Mouse (Mus musculus): ENCODE measurements around the gene Fbln1.

The Fbln1 gene

DNA sequence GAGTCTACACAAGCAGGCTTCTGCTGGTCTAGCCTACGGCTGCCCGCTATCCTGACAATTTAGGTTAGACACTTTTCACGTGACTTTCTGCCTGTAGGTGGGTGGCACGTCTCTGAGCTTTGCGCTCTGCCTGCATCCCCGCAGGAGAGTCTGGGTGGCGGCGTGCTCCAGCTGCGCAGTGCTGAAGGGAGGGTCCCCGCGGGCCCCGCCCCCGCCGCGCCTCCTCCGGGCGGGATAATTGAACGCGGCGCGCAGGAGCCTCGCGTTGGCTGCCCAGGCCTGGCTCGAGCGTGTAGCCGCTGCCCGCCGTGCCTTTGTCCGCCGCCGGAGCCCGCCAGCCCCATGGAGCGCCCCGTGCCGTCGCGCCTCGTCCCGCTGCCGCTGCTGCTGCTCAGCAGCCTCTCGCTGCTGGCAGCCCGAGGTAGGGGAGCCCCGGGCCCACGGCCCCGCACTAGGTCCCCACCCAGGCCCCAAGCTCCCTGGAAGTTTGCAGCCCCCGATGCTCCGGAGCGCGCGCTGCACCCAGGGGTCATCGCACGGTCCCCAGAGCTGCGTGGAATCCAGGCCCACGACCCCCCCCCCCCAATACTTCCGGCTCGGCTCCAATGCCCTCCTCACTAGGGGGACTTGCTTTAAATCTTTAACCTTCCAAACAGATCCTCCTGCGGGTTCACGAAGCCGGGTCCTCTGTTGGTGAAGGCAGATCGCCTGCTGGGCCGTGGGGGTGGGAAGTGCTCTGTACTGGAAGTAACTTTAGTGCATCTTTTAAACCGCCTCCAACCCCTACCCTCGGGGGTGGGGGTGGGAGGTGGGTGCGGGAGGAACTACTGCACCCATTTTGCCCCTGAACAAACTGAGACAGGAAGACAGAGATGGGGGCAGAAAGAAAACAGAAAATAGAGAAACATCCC is at the start of gene Fbln1:
Gene Fbln1 (plus strand): TSS at position 158 of the 911 bp plus-strand sequence.
- peak; percentile 77 for DNase-seq (ENCODE audit: low read depth, low spot score)

DNA sequence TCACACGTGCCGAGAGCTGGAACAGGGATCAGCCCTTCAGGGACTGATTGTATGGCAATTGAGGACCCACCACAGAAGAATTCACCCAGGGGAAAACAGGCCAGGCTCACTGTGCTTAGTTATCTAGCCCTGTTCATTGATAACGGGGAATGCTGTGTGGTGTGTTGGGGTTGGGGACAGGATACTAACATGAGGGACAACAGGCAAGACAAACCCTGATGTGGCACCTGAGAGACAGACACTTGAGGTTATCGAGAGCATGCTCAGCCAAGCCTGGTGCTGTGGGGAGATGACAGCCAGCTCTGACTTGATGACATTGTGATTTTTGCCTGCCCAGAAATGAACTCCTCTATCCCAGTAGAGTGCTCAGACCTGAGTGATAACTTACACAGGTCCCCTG is 49.6 kb upstream of the Fbln1 start:
- no peak for DNase-seq (ENCODE audit: low read depth, low spot score)

DNA sequence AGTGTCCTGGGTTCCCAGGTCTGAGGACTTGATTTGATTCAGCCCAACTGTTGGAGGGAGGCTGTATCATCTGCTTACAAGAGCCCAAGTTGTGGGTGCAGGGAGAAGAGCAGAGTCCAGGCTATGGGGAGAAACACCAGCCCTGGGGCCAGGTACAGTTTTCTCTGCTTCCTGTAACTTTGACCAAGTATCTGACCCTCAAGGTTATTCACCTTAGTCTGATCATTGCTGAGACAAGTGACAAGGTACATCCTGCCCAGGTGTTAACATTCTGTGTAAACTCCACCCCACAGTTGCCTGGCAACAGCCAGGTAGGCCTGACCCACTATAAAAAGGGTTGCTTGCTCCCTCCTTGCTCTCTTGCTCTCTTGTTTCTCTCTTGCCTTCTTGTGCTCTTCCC is 44.3 kb upstream of the Fbln1 start:
- DNase-seq (ENCODE audit: low read depth, low spot score), result no peak

DNA sequence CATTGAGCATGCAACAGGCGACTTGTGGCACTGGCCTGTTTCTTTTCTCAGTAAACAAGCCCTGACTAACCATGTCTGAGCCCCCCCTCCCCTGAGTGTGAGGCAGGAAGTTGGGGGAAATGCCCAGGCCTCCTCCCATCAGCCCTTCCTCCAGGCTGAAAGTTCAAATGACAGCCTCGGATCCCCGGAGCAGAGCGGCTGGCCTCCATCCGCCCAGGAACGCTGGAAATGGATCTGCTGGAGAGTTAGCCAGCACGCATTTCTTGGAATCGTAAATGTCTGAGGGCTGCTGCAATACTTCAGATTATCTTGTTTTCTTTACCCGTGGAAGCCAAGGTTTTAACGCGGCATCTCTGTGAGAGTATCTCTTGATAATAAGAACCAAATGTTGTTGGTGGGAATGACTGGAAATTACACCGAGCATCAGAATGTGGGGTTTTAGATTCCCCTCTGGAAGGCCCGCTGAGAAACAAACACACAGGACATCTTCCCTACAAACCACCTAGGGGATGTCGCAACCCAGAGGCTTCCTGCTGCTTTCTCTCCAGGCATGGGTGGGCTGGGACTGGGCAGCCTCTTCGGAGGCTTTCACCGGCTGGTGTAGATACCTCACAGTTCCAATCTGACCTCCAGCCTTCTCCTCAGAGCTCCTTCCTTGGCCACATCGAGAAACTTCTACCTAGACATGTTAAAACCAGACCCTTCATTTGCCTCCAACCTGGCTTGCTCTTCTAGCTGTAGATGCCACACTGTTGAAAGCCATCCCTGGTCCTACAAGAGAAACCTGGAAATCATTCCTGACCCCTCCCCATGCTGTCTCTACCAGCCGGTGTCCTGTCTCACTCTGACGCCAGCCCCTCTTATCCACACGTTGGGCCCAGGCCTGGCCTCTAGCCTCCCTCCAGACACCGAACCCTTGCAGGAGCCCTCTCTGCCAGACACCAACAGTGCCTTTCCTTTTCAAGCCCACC is 42.8 kb upstream of the Fbln1 start:
- no peak for DNase-seq (ENCODE audit: low read depth, low spot score)

DNA sequence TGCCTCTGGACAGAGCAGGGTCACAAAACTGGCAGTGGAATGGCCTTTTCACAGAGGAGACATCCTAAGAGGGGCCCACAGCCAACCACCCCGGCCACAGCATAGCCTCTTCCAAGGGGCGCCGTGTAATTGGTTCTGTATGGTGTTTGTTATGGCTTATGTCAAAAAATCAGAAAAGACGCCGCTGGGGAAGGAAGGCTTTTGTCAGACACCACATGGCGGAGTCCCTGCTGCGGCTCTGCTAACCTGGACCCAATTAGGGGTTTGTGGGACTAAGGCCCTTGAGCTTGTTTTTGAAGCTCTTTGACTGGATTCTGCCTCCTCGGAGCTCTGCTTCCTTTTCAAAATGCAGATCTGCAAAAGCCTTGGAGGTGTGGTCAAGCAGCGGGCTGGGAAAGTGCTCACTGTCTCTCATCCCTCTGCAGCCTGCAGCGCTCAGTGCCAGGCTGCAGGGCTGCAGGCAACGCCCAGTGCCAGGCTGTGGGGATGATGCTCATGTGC is 39.3 kb upstream of the Fbln1 start:
- no peak for DNase-seq (ENCODE audit: low read depth, low spot score)

DNA sequence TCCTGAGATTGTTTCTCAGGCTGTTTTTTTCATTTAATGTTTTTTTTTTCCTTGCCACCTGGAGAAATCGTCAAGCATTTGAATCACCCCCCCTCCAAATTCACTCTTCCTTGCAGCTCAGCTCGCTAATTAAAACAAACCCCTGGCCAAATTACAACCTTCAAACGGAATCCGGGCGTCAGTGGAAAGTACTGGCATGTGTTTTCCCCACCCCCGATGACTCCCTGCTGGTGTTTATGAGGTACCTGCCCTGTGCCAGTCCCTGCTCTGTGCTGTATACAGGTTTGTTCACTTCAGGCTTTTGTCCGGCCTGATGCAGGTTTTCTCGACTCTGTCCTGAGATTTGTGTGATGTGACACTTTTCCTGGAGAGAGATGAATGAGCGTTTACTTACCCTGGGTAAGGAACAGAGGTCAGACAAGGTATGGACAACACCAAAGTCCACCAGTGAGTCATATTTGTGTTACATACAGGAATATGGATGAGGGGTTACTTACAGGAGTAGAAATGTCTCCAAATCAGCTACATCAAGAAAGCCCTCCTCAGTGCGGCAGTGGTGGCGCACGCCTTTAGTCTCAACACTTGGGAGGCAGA is 38.6 kb upstream of the Fbln1 start:
- no peak for DNase-seq (ENCODE audit: low read depth, low spot score)

DNA sequence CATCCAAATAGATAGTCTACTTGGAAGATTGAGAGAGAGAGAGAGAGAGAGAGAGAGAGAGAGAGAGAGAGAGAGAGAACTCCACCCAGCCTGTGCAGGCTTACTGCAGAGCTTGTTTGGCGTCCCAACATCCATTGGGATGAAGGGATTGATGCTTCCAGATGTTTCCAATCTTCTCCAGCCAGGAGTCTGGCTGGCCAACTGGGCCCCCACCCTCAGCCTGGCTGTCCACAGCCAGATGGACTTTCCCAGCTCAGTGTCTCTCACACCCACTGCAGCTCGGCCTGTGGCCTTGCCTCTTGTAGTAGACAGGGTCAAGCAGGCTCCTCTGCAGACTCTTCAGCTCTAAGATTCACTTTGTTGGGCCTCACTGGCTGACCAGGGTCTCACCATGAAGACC is 33.7 kb upstream of the Fbln1 start:
- no peak for DNase-seq (ENCODE audit: low read depth, low spot score)

DNA sequence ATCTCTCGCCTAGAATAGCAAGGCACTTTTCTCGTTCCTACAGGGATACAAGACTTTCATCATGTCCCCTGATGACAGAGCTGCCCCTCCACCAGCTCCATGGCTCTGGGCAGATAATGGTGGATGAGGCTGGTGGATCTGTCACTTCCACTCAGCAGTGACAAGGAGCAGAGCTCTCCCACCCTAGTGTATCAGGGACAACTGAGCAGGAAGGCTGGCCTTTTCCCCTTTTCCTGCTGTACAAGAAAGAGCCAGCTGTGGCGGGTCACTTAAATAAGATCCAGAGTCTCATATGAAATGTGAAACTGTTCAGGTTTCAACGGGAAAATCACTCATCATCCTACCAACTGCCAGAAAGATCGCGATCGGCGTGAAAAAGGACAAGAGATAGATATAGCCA is 32.3 kb upstream of the Fbln1 start:
- DNase-seq (ENCODE audit: low read depth, low spot score), result no peak

DNA sequence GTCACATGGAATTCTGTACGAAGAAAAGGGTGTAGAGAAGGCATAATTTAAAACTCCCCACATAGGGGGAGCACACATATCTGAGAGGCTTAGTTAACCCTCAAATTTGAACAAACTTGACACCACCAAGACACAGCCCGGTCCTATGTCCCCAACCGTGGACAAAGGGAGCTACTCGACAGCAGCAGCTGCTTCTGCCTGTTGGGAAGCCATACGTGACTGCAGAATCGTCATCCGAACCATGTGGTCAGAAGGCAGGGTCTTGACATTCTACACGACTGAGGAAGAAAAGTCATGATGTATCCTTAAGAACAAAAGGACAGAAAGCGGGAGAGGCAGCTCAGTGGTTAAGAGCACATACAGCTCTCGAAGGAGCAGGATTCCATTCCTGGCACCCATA is 31.7 kb upstream of the Fbln1 start:
- DNase-seq (ENCODE audit: low read depth, low spot score), result no peak

DNA sequence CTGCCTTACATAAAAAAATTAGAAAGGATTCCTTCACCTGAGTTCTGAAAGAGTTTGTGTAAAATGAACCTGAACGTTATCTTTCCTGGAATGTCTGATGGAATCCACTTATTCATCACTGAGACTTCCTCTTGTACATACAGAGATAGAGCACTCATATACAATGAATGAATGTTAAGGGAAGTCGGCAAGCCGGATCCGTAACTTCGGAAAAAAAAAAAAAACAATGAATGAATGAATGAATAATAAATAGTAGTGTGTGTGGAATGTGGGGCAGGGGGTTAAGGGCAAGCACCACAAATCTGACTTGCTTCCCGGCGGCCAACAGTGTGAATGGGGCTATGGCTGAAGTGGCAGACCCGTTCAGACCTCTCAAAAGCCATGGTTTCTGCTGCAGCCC is 28.2 kb upstream of the Fbln1 start:
- peak; percentile 84 for DNase-seq (ENCODE audit: low read depth, low spot score)

DNA sequence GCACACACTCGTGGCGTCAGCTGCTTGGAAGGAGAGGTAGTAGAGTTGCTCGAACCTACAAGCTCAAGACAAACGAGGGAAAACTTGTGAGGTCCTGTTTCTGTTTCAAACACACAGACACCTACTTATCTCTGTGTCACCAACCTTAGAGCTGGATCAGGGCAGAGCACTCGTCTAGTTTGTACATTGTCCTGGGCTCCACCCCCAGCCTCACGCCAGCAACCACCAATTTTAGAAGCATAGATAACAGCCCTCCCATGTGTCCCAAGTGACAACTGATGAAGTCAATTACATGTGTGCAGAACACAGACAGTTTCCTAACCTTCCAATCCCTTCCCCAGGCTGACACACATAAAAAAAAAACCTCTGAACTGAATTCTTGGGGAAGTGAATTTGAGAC is 27.6 kb upstream of the Fbln1 start:
- DNase-seq (ENCODE audit: low read depth, low spot score), result no peak

DNA sequence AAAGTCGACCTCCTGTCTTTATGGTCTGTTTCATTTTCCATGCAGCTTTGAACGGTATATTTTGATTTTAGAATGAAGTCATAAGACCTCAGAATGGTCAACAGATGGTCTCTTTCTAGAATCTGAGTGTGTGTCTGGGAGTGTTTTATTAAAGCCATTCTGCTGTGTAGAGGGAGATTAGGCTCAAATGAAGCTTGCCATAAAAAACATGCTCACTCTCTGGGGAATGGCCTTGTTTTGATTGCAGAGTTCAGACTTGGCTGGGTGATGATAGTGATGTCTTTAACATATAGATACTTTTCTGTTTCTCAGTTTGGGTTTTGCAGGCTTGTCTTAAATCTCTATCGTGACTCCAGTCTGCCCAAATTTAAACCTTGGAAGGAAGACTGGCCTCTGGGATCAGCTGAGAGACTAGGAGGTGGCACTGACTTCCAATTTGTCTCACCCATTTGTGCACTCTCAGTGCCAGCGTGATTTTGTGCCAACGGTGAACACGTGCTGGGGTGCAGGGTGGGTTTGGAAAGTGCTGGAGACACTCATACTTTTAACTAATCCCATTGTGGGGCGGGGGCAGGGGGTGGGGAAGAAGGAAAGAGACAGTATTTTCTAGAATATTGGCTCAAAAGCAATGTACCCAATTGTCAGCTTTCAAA is 26.1 kb upstream of the Fbln1 start:
- no peak for DNase-seq (ENCODE audit: low read depth, low spot score)

DNA sequence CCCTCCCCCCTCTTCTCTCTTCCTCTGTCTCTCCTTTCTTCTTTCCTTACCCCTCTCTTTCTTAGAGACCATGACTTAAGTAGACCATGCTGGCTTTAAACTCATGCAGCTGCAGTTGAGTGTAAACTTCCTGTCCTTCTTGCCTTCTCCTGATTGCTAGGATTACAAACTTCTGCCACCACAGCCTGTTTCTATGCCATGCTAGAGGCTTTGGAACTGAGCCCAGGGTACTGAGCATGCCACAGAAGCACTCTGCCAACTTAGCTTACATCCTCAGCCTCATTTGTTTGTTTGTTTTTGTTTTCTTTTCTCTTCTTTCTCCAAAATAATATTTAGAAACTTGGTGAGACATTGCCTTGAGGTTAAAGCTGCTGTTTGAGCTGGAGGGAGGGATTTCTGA is 25.4 kb upstream of the Fbln1 start:
- DNase-seq (ENCODE audit: low read depth, low spot score), result no peak

DNA sequence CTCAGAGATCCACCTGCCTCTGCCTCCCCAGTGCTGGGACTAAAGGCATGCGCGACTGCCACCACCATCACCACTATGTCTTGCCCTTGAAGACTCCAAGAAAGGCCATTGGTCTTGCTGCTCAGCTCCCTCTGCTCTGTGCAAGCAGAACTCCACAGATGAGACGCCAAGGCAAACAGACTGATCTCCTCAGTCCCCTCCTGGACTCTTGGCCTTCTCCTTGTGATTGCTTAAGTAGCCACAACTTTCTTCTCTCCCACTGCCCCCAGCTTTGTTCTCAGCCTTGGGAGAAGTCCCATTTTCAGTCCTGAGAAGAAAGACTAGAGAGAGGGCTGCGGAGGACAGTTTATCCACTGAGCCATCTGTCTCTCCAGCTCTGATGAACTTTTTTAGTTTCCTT is 23.7 kb upstream of the Fbln1 start:
- no peak for DNase-seq (ENCODE audit: low read depth, low spot score)

DNA sequence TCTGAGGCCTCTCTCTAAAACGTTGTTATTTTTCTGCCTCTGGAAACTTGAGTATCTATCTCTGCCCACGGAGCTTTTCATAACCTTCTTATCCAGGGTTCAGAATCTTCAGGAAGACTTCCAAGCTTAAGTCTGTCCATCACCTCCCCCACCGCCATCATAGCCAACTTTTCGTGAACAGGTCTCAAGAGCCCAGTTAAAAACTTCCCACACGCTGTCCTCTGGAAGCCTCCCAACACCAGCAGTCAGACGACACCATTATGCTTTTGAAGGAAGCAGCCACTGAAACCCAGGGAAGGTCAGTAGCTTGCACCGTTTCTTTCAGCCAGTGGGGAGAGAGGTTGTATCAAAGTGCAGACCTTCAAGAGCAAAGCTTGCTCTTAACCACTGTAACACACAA is 18.8 kb upstream of the Fbln1 start:
- DNase-seq (ENCODE audit: low read depth, low spot score), result no peak

DNA sequence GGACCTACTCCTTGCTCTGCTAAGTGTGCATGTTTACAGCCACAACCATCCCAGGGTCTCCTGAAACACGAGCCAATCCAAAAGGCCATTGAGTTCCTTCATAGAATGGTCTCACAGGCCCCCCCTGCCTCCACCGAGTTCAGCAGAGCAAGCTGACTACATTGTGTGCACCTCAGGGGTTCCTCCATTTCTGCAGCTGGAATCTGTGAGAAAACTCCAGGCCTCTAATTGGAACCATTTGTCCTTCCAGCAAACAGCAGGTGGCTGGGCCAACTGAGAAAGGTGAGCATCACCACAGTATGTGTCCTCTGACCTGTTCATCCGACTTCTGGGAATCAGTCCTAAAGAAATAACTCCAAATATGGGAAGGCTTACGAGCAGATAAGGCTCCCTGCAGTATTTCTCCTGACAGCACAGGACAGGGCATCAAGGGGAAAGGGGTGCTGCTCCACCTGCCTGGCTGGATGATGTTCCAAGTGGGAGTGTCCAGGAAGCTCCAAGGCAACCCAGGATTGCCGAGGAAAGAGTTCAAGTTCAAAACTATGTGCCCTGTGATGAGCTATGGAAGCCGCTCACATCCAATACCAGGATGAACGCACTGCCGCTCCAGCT is 17.5 kb upstream of the Fbln1 start:
- DNase-seq (ENCODE audit: low read depth, low spot score), result no peak

DNA sequence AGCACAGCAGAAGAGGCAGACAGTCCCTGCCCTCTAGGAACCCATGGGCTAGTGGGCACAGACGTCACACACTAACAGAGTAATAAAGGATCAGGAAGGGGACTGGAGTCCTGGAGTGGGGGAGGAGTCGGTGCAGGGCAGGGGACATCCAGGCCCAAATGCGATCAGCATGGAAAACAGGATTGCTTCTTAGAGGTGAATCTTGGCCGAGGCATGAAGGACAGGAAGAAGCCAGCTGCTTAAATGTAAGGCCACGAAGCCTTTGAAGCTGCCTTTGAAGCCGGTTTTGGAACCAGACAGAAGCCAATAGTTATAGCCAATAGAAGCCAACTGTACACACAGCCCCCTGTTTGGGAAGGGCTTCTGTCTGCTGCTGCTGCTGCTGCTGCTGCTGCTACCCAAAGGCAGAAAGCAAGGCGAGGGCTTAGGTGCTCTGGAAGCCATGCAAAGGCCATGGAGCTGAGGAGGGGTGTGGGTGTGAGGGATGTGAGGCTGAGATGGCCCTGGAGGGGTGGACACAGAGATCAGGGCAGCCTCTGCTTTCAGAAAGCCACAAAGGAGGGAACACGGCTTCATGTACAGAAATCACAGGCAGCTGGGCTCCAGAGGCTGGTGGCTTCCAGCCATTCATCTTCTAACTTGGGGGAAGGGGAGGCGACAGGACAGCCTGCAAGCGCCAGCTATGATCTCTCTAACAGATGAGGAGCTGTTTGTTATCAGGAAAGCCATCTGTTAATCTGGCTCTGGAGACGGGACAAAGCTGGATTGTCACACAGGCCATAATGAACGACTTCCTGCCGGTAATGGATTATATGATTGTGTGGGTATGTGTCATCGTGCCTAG is 5.1 kb upstream of the Fbln1 start:
- DNase-seq (ENCODE audit: low read depth, low spot score), result no peak

DNA sequence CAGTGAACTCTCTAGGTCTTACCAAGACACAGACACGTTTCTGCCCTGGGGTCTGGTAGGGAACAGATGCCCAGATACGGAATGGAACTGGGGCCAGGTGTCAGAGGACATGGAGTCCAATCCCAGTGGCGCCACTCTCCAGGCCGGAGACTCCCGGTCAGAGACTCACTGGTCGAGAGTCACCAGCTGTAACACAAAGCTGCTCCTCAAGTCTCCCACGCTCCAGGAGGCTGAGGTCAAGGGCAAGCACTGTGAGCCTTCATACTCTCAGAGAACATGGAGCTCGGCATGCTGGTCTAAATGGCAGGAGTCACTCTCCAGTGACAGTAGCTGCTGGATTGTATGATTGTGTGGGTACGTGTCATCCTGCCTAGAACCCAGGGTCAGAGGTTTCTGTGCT is 3.5 kb upstream of the Fbln1 start:
- no peak for DNase-seq (ENCODE audit: low read depth, low spot score)

DNA sequence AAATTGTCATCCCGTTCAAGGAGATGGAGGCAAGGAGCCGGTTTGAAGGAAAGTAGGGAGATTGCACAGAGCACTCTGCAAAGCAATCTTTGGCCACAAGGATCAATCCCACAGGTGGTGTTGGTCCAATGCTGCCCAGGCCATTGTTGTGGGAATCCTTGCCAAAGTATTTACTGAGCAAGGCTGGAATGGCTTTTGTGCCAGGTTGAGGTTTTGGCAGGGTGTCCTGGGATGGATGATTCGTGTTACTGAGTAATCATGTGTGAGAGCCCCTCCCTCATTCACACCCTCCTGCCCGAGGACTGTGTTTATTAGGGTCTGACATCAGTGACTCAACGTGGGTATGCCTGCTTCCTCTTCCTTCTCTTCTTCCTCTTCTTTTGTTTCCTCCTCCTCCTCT is 3.0 kb upstream of the Fbln1 start:
- DNase-seq (ENCODE audit: low read depth, low spot score), result no peak

DNA sequence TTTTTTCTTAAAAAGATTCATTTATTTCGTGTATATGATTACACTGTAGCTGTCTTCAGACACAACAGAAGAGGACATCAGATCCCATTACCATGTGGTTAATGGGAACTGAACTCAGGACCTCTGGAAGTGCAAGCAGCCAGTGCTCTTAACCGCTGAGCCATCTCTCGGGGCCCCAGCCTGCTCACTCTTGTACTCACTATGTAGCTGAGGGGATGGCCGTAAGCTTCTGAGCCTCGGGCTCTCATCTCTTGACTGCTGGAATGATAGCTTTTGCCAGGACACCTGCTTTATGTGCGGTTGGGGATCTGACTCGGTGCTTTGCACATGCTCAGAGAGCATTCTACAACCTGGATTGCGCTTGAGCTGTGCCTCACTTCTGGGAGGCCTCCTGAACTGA is 1.4 kb upstream of the Fbln1 start:
- DNase-seq (ENCODE audit: low read depth, low spot score), result no peak

Measured in R1 (cell line).